Mouse (Mus musculus) cortical plate, adult 2 months (tissue): Measurements from ENCODE around the gene Crim1.

Source experiments
- CTCF ChIP-seq: fragments of 200-500 bp; IDR thresholded peaks from 2 replicates; pipeline ENCODE4 v1.5.1; 2011; ENCODE audit warnings: mild to moderate bottlenecking, control low read depth, low read length; ENCODE audit not compliant: insufficient read depth; ENCODE audit errors: extremely low read depth
- POLR2A ChIP-seq: fragments of 200-500 bp; IDR thresholded peaks from 2 replicates; pipeline ENCODE4 v1.6.1; 2011; ENCODE audit warnings: mild to moderate bottlenecking, low read length, control low read depth; ENCODE audit not compliant: insufficient read depth; ENCODE audit errors: extremely low read depth

- TF ChIP-seq CTCF, result no peak
- no peak for TF ChIP-seq POLR2A
Measured at GRCm38 (mm10) chr17:78283271-78283992, 83.4 kb downstream of the Crim1 start.
